Mouse (Mus musculus) cerebellum, adult 11-12 months (tissue): ENCODE results near the gene Tmem89.
A peak's percentile ranks its signal among the peaks of the same experiment; 100 is the strongest.

Experiments used
- DNase-seq: peaks from one replicate; pipeline ENCODE4 v3.0.0; 2022

Gene Tmem89

DNA sequence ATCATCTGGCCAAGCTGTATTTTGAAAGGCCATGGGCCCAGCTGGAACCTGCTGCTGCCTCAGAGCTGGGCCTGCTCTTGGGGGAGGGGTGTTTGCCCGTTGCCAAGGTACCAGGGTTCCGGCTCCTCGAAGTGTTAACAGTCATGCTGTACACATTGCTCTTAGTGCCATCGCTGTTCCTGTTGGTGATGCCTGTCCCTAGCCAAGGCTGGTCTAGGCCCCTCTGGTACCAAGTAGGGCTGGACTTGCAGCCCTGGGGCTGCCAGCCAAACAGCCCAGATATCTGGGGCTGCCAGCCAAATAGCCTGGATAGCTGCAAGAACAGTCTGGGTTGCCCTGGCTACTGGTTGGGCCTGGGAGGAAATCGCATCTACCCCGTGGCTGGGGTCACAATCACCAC is at the start of gene Tmem89:
Gene Tmem89 (plus strand): TSS at position 129 of the 400 bp plus-strand sequence.
- DNase-seq = peak; percentile 61

DNA sequence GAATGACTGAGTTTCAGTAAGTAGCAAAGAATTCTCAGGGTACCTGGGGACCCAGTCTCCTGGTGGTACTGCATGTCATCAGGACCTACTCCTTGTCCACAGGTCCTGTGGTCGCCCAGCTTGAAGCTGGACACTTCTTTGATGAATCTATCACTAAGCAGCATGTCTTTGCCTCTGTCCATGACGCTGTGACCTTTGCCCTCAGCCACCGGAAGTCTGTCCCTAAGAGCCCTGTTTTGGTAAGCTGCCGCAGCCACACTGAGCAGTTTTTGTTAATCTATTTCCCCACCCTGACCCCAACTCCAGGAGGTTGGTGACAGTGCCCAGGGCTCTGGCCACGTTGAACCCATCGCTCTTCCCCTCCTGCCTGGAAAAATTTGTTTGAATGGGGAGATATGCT is 2.1 kb upstream of the Tmem89 start:
- DNase-seq = no peak

DNA sequence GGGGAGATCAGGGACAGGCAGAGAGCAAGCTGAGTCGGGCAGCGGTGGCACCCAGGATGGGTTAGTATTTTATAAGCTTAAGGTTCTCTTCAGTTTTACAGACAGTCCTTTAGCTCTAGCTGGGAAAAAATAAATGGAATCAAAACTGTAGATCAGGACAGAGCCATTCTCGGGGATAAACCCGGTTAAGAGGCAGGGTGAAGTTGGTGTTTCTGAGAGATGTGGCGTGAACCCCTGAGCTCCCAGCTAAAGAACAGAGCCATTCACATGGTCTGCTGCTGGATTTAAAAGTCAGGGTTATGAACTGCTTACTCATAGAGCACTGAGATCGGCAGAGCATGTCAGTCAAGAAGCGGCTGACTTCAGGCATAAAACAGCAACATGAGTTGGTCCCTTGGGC is 1.3 kb upstream of the Tmem89 start:
- no peak for DNase-seq

DNA sequence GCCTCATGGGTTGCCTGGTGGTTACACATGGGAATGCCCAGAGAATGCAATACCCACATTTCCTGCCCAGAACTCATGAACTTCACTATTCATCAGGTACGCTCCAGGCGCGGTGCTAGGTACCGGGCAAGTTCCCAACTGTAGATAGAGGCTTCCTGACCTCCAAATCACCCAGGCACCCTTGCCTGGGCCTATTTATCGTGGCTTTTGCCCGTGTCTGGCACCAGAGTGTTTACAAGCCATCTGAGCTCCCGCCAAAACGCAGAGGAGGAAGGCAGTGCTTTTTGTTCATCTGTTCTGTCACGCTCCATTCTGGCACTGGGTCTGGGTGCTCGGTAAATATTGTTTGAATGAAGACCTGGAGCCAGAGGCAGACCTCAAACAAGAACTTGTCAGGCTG is 798 bp upstream of the Tmem89 start:
- DNase-seq = no peak

DNA sequence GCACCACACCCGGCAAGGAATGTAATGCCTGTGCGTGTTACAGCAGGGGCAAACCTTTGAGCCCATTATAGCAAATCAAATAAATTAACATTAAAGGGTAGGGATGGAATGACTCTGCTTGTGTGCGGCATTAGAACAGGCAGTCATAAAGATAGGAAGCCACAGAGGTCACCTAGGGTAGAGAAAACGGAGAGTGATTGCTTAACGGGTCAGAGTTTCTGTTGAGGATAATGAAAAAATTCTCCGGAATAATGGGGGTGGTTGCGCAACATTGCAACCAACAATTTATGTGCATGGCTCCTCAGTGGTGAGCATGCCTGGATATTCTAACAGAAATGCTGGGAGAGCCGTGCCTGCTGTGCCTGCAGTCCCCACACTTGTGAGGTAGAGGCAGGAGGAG is 11.5 kb downstream of the Tmem89 start:
- DNase-seq = no peak

DNA sequence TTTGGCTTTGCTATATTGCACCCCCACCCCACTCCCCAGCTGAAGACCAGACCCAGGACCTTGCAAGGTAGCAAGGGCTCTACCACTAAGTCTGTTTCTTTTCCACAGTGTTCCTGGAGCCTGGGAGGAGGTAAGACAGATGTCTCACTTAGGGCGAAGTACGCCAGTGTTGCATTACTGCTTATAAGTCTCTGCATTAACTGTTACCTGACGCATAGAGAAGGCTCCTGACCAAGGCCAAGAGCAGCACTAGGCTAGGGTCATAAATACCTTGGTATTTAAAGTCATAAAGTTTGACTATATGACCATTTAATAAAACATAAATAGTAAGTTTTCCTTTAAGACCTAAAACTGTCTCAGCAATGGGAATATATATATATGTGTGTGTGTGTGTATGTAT is 14.0 kb downstream of the Tmem89 start:
- DNase-seq = no peak

DNA sequence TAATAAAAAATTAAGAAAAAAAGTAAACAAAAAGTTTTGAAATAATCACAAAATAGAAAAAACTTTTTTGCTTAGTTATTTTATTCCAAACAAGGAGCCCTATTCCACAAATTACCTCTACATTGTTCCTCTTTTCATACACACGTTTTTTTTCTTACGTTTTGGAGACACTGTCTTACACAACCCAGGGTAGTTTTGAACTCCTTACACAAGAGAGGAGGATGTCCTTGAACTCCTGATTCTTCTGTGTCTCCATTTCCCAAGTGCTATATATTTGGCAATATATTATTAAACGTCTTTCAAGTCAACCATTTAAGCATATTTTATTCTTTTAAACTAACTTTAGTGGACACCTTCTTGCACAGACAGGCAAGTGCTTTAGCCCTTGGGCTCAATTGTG is 21.6 kb downstream of the Tmem89 start:
- no peak for DNase-seq

DNA sequence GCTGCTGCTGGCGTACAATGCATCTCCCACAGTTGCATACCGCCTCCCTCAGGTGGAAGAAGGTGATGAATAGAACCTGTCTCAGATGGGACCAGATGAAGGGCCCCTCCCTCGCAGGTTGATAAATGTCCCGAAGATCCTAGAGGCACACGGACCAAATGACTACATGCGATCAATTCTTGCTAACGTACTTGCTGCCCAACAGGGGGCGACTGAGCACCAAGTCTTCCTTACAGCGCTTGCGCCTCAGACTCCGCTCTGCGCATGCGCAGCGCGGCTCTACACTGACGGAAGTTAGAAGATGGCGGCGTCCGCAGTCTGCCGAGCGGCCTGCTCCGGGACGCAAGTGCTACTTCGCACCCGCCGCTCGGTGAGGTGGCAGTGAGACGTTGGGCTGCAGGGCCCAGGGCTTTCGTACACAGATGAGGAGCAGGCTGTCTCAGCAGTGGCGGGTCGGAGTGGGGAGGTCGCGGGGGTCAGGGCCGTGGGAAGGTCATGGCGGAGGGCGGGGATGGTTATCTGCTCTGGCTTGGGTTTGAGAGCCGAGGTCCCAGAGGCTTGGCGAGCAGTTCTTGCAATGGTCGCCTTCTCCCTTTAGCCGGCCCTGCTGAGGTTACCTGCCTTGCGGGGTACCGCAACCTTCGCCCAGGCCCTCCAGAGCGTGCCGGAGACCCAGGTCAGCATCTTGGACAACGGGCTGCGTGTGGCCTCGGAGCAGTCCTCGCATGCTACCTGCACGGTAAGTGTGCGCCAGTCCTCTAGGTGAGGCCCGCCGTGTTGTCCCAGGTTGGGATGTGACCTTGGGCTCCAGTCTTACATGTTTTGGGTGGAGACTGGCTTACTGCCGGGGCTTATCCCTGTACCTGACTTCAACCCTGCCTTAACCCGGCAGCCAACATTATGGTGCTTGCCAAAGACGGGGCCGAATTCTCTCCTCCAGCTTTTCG is 22.3 kb downstream of the Tmem89 start, which contains the start of gene Uqcrc1:
Gene Uqcrc1 (plus strand): TSS at position 216 of the 947 bp plus-strand sequence.
- DNase-seq = peak; percentile 98

DNA sequence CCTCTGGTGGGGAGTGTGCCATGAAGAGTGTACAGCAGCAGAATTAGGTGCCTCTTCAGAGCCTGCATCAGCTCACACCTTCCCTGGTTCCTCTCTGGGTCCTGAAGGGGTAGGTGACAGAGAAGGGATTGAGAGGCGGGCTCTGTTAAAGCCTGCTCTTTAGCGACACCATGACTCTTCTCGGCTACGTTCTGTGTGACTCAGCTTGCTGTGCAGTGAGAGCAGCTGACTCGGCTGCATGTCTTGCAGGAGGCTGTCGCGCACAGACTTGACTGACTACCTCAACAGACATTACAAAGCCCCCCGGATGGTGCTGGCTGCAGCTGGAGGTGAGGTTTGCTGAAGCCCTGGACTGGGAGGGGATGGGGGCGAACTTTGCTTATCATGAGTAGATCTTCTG is 30.7 kb downstream of the Tmem89 start:
- DNase-seq = no peak

DNA sequence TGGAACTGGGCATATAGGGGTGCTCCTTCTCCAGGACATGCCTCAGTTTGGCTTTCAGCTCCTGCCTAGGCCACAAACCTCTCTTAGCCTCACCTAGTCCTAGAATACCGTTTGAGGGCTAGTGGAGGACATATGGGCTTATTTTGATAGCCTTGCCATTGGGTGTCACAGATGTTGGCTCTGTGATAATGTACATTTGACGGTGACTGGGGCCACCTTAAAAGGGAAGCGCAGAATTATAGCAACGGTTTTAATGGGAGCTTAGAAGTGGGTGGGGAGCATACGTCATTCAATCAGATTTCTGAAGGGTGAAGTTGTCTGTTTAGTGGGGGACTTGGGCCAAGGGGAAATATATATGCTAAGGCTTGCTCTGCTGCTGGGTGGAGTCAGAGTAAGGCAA is 31.2 kb downstream of the Tmem89 start:
- no peak for DNase-seq

DNA sequence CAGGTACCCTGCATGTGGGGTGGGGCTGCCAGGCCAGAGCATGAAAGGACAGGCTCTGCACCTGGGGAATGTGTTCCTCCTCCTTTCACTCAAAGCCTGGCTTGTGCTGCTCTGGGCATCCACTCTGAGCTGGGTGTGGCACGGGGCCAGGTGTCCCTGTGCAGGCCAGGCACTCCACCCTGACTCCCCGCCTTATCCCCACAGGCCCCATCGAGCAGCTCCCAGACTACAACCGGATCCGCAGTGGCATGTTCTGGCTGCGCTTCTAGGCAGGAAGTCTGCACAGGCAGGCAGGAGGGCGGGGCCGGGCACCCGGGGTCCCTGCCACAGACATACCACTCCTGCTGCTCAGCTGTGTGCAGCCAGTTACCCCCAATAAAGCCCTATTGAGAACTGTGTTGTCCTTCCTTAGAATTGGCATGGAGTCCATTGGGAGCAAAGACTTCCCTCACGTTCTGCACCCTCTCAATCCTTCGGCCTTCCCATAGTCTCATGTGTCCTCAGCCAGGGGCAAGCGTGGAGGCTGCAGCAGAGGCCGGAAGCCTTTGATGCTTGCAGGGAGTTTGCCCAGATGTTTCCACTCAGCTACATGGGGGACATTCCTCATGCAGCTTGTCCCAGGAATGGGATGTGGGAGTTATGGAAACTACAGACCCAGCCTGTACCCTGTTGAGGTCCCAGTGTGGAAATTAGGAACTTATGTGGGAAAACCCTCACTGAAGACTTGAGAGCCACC is 35.0 kb downstream of the Tmem89 start:
- peak; percentile 59 for DNase-seq

DNA sequence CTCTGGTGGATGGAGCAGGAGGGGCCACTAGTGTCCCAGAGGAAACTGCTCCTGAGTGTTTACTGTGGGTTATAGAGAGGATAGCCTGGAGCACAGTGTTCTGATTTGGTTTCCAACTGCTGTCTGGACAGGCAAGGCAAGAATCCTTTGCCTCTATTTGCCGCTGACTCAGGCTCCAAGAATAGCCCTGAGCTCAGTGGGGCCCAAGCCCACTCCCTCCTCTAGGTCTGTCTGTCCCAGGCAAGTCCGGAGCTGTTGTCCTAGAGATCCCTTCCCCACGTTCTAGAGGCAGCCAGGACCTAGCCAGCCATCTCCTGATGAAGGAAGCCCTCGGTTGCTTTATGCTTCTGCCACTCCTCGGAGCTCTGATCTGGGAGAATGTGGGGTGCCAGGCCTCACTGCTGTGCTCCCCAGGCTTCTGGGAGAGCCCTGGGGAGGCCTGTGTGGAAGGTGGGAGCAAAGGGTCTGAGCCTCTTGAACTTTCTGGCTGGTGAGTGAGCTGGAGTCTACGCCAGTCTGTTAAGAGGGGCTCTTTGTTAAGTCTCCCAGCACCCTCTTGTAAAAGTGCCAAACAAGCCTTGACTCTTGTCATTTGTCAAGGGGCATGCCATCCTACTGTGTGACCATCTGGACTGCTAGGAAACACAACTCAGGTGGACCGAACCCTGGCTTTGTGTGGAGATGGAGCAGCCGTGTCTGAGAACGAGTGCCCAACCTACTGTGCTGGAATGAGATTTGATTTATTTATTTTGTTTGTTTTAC is 35.7 kb downstream of the Tmem89 start:
- DNase-seq = no peak

DNA sequence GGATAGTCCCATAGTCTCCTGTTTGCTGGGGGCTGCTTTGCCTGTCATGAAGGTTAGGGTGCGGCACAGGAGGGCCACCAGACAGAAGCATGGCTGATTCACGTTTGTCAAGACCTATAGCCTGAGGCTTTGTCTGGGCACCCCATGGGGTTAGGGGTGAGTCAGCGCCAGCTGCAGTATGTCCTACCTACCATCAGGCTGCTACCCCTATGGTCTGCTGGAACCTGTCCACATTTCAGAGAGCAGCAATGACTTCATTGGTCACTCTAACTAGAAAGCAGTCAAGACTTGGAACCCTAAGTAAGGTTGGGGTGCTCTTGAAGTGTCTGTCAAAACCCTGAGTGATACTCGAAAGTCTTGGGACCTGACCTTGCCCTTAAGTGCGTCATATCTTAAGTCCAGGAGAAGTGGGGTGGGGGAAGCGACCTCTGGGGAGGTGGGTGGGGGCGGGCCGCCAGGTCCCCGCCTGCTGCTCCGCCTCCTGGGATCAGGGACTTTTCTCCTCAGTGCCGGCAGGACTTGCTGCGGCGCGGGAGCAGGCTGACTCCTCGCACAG is 38.7 kb downstream of the Tmem89 start, which contains the start of gene Col7a1:
Gene Col7a1 (plus strand): TSS at position 506 of the 556 bp plus-strand sequence.
- DNase-seq = no peak

DNA sequence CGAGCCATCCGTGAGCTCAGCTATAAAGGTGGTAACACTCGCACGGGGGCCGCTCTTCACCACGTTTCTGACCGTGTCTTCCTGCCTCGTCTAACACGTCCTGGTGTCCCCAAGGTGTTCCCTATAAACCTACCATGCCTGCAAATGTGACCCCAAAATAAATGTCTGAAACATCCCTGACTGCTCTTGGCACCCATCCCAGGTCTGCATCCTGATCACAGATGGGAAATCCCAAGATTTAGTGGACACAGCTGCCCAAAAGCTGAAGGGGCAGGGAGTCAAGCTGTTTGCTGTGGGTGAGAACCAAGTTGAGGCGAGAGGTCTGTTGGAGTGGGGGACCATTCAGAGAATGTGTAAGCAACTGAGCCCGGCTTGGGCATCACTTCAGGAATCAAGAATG is 40.8 kb downstream of the Tmem89 start:
- DNase-seq = no peak

DNA sequence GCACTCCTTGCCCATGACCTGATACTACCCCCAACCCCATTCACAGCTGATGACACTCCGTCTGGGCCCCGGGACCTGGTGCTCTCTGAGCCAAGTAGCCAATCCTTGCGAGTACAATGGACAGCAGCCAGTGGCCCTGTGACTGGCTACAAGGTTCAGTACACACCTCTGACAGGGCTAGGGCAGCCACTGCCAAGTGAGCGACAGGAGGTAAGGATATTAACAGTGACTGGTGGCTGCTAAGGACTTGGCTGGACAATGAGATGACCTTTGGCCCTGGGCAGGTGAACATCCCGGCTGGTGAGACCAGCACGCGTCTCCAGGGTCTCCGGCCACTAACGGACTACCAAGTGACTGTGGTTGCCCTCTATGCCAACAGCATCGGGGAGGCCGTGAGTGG is 41.4 kb downstream of the Tmem89 start:
- DNase-seq = no peak

DNA sequence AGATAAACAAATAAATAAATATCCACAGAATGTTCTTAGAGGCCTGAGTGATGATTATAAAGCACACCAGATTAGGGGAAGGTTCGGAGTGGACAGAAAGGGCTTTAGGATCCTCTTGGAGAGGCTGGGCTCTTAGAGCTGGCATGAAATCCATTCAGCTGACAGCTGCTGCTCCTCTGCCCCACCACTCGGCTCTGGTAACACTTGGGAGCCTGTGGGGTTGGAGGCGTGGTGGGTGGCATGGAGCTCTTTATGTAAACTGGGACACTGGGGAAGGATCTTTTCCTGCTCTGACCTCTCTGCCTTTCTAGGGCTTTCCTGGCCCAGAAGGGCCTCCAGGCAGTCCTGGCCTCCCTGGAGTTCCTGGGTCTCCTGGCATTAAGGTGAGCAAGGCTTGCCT is 49.2 kb downstream of the Tmem89 start:
- no peak for DNase-seq

DNA sequence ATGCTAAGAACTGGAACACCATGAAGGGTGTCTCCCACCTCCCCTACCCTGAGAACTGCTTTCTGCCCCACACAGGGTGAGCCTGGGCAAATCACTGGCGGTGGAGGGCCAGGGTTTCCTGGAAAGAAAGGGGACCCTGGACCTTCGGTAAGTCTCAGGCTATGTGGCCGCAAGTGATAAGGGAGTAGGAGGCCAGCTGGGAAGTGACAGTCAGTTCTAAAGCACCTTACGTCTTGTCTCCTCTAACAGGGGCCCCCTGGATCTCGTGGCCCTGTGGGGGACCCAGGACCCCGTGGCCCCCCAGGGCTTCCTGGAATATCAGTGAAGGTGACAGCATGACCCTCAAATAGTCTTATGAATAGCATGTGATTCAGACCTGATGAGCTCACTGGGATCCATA is 49.9 kb downstream of the Tmem89 start:
- no peak for DNase-seq
